Mouse (Mus musculus) liver, postnatal 0 days (tissue): ENCODE measurements around the gene St3gal5.

Experiments
- CTCF ChIP-seq: sonication (generic); IDR thresholded peaks from 2 replicates; pipeline ENCODE4 v1.5.1; 2016; ENCODE audit warnings: antibody characterized with exemption, low read depth
- EP300 ChIP-seq: IDR thresholded peaks from 2 replicates; pipeline ENCODE4 v1.6.1; 2016; ENCODE audit warnings: antibody characterized with exemption, low read depth, mild to moderate bottlenecking

DNA sequence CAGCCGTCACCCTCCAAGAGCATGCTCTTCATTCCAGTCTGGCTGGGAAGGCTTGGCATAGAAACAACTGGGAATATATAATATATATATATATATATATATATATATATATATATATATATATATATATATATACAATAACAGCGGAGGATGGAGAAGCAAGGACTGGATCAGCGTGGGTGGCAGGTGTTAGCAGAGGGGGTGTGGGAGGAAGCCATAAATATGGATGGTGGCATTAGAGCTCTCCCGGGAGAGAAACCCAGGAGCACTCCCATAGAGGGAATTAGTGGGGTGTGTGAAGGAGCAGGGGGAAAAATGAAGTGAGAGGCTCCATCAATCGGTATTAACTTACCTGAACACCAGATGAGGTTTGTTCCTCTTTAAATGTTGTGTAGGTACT is 2.8 kb downstream of the St3gal5 start:
- TF ChIP-seq CTCF (no peak), EP300 (no peak)
